Comparison of ENCODE assay signal across 8 mouse cellular contexts in the genomic region with DNA sequence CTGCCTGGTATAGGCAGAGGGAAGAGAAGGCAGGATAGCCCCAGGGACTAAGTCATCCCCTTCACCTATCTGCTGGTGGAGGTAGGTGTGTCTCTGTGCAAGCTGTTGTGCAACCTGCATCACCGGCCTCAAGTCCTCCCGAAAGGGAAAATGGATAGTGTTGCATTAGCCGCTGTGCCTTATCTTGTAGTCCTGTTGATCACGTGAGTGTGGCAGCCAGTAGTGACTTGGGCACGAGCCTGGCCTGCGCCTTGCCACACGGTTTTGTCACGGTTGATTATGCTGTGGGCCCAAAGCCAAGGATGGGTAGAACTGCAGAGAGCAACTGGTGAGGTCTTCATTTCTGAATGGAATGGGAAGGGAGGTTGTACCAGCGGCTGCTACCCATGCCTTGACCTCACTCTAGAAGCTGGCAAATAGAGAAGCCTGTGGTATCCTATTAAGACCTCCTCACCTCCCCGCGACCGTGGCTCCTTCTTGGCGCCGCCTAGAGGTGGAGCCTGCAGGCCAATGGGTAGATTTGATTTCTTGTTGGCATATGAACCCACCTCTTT. TPM values are rescaled to one million over a fixed set of nuclear protein-coding genes. Genes with fewer than 3 reads are reported as not detected.
A peak's percentile ranks its signal among the peaks of the same experiment; 100 is the strongest.
DNase-seq lines count a peak whose midpoint lies in the region; ATAC-seq and TF ChIP-seq lines count a peak whose summit lies in the region.

No protein-coding gene starts in this region.

- H3K4me2 ChIP-seq in forebrain, embryonic 13.5 days, result peak overlapping the region; percentile 91

- no peak for TF ChIP-seq POLR2A in thymus, adult 2 months (IDR thresholded peaks at IDR 0.05; ENCODE audit: control insufficient read depth, extremely low read depth, insufficient read depth, low read length, poor library complexity)
- TF ChIP-seq POLR2A in lung, adult 2 months (IDR thresholded peaks at IDR 0.05; ENCODE audit: borderline replicate concordance, extremely low read depth, low read depth, low read length), result no peak; the same call in 1 of the 2 replicates
- TF ChIP-seq POLR2A in olfactory bulb, adult 2 months (IDR thresholded peaks at IDR 0.05; ENCODE audit: insufficient read depth, low read depth, low read length), result no peak

- WGBS in thymus, adult 2 months, result 23% methylated on average over 14 of the region's 14 CpGs
- WGBS in forebrain, embryonic 13.5 days, result 21% methylated on average over 14 of the region's 14 CpGs
- WGBS in lung, adult 2 months, result 11% methylated on average over 14 of the region's 14 CpGs
- 8% methylated on average over 14 of the region's 14 CpGs for WGBS in olfactory bulb, adult 2 months

- H3K36me3 ChIP-seq in thymus, adult 2 months (ENCODE audit: control insufficient read depth, insufficient read depth, low read length), result no peaks in the 10 kb centered on the region
- H3K36me3 ChIP-seq in forebrain, embryonic 13.5 days (ENCODE audit: poor library complexity, severe bottlenecking), result no peaks in the 10 kb centered on the region

- no peaks in the 10 kb centered on the region for H3K27me3 ChIP-seq in thymus, adult 2 months (ENCODE audit: control insufficient read depth, insufficient read depth, low read length)
- H3K27me3 ChIP-seq in forebrain, embryonic 13.5 days, result no peaks in the 10 kb centered on the region

- H3K27ac ChIP-seq in thymus, adult 2 months (ENCODE audit: control insufficient read depth, insufficient read depth, low read length), result no peak overlapping the region
- H3K27ac ChIP-seq in forebrain, embryonic 13.5 days, result 0 out of 2 replicates have a peak overlapping the region, but pooled peaks have one; percentile 91
- H3K27ac ChIP-seq in olfactory bulb, adult 2 months (ENCODE audit: insufficient read depth, low read depth, low read length), result no peak overlapping the region

- peak overlapping the region; percentile 95 for H3K9ac ChIP-seq in forebrain, embryonic 13.5 days

- peak; percentile 45; the same call in 1 of the 2 replicates for TF ChIP-seq CTCF in thymus, adult 2 months (IDR thresholded peaks at IDR 0.05; ENCODE audit: borderline replicate concordance, control insufficient read depth, extremely low read depth, insufficient read depth, low read length, poor library complexity)
- peak; percentile 7; the same call in 1 of the 2 replicates for TF ChIP-seq CTCF in lung, adult 2 months (IDR thresholded peaks at IDR 0.05; ENCODE audit: insufficient read depth, low read length)
- 0 out of 2 replicates have a peak, but pooled peaks have one; percentile 12 for TF ChIP-seq CTCF in olfactory bulb, adult 2 months (IDR thresholded peaks at IDR 0.05; ENCODE audit: insufficient read depth, low read depth, low read length)

- peak overlapping the region; percentile 88 for H3K4me3 ChIP-seq in thymus, adult 2 months (ENCODE audit: control insufficient read depth, insufficient read depth, low read length)
- H3K4me3 ChIP-seq in forebrain, embryonic 13.5 days, result peak overlapping the region; percentile 93
- H3K4me3 ChIP-seq in lung, adult 2 months (replicated peaks; ENCODE audit: extremely low read depth, low read depth, low read length), result peak overlapping the region; percentile 52
- H3K4me3 ChIP-seq in olfactory bulb, adult 2 months (ENCODE audit: insufficient read depth, low read depth, low read length), result peak overlapping the region; percentile 62

- H3K4me1 ChIP-seq in thymus, adult 2 months (replicated peaks; ENCODE audit: control insufficient read depth, insufficient read depth, low read length), result peaks cover 38% of the 10 kb centered on the region
- H3K4me1 ChIP-seq in forebrain, embryonic 13.5 days, result peaks cover 32% of the 10 kb centered on the region
- H3K4me1 ChIP-seq in lung, adult 2 months (ENCODE audit: control insufficient read depth, insufficient read depth, low read length), result peaks cover 17% of the 10 kb centered on the region
- peaks cover 24% of the 10 kb centered on the region for H3K4me1 ChIP-seq in olfactory bulb, adult 2 months (ENCODE audit: control insufficient read depth, insufficient read depth, low read length)

- ATAC-seq in forebrain, embryonic 13.5 days, result peak; percentile 11; the same call in 1 of the 2 replicates

- no peaks in the 10 kb centered on the region for H3K9me3 ChIP-seq in forebrain, embryonic 13.5 days (replicated peaks)

- peak; percentile 75 for DNase-seq in thymus, adult 2 months
- no peak for DNase-seq in thymus, adult 18-20 months
- peak; percentile 71 for DNase-seq in c-Kit-negative CD71-positive TER-119-positive erythroid progenitor cells, embryonic 14.5 days (ENCODE audit: low read depth, low spot score)
- DNase-seq in kidney, adult 18-20 months, result peak; percentile 70
- DNase-seq in lung, adult 2 months, result peak; percentile 66
- DNase-seq in yolk sac, embryonic 10.5 days (ENCODE audit: low spot score), result no peak

RNA-seq across cellular contexts. Expression of a gene that starts 1.8 kb away (rescaled TPM):
- polyA plus RNA-seq in thymus, adult 2 months (2012; rRNA removed), result 479 and 508 TPM in 2 replicates
- polyA plus RNA-seq in forebrain, embryonic 13.5 days (2015; fragmentation: Nextera tagmentation; extraction: Ambion mirVana), result 14.6 TPM in 2 replicates
- polyA plus RNA-seq in lung, adult 2 months (2012; rRNA removed), result 107 and 119 TPM in 2 replicates
- polyA plus RNA-seq in olfactory bulb, adult 2 months (2012; ENCODE audit: insufficient read depth, insufficient read length, low replicate concordance, missing spikeins), result not detected in 2 replicates

RNA-seq across cellular contexts. Expression of a gene that starts 36.7 kb away (rescaled TPM):
- 11.7 and 14.2 TPM in 2 replicates for polyA plus RNA-seq in thymus, adult 2 months (2012; rRNA removed)
- 32.0 and 42.1 TPM in 2 replicates for polyA plus RNA-seq in forebrain, embryonic 13.5 days (2015; fragmentation: Nextera tagmentation; extraction: Ambion mirVana)
- polyA plus RNA-seq in lung, adult 2 months (2012; rRNA removed), result 7.5 and 12.8 TPM in 2 replicates
- polyA plus RNA-seq in olfactory bulb, adult 2 months (2012; ENCODE audit: insufficient read depth, insufficient read length, low replicate concordance, missing spikeins), result not detected in 2 replicates

Comparison
In these comparisons a context has a peak if more than half of its experiments do, and no peak if none do; other contexts are left out.
1. DNase-seq: peak in thymus, adult 2 months (single experiment), c-Kit-negative CD71-positive TER-119-positive erythroid progenitor cells, embryonic 14.5 days (single experiment), kidney, adult 18-20 months (single experiment) and lung, adult 2 months (single experiment); none in thymus, adult 18-20 months (0 of 2) and yolk sac, embryonic 10.5 days (single experiment).
2. Peak in every context shown above with its lines, with median percentiles within 50 percentile points of each other: H3K4me3 ChIP-seq and CTCF ChIP-seq.